In genomic region chr9:111689680-111690483, GRCm38 (mm10) we compare ENCODE assay signal across 8 mouse cellular contexts. TPM values are rescaled to one million over a fixed set of nuclear protein-coding genes. Genes with fewer than 3 reads are reported as not detected.
DNase-seq lines count a peak whose midpoint lies in the region; ATAC-seq lines count a peak whose summit lies in the region.

Gene Stac, minus strand, starts transcription at chr9:111690348.

- H3K27ac ChIP-seq in hindbrain, embryonic 11.5 days (ENCODE audit: low read depth, low read length) = no peak within 1 kb of the TSS
- H3K27ac ChIP-seq in midbrain, embryonic 10.5 days (replicated peaks) = peak within 1 kb of the TSS; percentile 69

- intact Hi-C loops in gastrocnemius, postnatal 36 days (cut with DNase I) = no loop called here
- intact Hi-C loops in left cerebral cortex, postnatal 25 days (cut with DNase I) = loop anchor here (5.0 kb wide), 1 partner anchor 1527 kb away; no protein-coding TSS in a partner anchor

- H3K36me3 ChIP-seq in hindbrain, embryonic 11.5 days (ENCODE audit: control insufficient read depth, insufficient read depth, low read length) = no peaks in the 10 kb centered on the region
- H3K36me3 ChIP-seq in midbrain, embryonic 10.5 days = no peaks in the 10 kb centered on the region

- DNase-seq in gastrocnemius, postnatal 10 days = peak; percentile 21
- DNase-seq in gastrocnemius, postnatal 36 days = no peak
- peak; percentile 20 for DNase-seq in urinary bladder, postnatal 14 days (ENCODE audit: low spot score)
- DNase-seq in urinary bladder, adult 18-20 months (ENCODE audit: low spot score in 2 of 2) = no peak
- DNase-seq in hindbrain, embryonic 11.5 days (ENCODE audit: low spot score) = peak; percentile 49
- peak; percentile 46 for DNase-seq in midbrain, embryonic 10.5 days (ENCODE audit: low spot score)
- peak; percentile 4 for DNase-seq in yolk sac, embryonic 10.5 days (ENCODE audit: low spot score)
- DNase-seq in left cerebral cortex, postnatal 25 days (ENCODE audit: low spot score in 2 of 2) = no peak

- H3K27me3 ChIP-seq in hindbrain, embryonic 11.5 days (ENCODE audit: control insufficient read depth, insufficient read depth, low read length) = peaks cover 14% of the 10 kb centered on the region
- peaks cover 42% of the 10 kb centered on the region for H3K27me3 ChIP-seq in midbrain, embryonic 10.5 days (ENCODE audit: low read depth, poor library complexity, severe bottlenecking)

- ATAC-seq in hindbrain, embryonic 11.5 days (ENCODE audit: low FRiP score) = peak; percentile 87

- WGBS in hindbrain, embryonic 11.5 days = 4% methylated on average over 48 of the region's 64 CpGs
- 4% methylated on average over 64 of the region's 64 CpGs for WGBS in midbrain, embryonic 10.5 days

- H3K9me3 ChIP-seq in hindbrain, embryonic 11.5 days (ENCODE audit: control insufficient read depth, low read length) = no peaks in the 10 kb centered on the region
- no peaks in the 10 kb centered on the region for H3K9me3 ChIP-seq in midbrain, embryonic 10.5 days (replicated peaks)

- peak within 1 kb of the TSS; percentile 49 for H3K4me3 ChIP-seq in hindbrain, embryonic 11.5 days (ENCODE audit: low read depth, low read length)
- H3K4me3 ChIP-seq in midbrain, embryonic 10.5 days = peak within 1 kb of the TSS; percentile 72

- peak within 1 kb of the TSS; percentile 99 for H3K4me2 ChIP-seq in hindbrain, embryonic 11.5 days (replicated peaks; ENCODE audit: low read depth, low read length)

- H3K9ac ChIP-seq in hindbrain, embryonic 11.5 days (ENCODE audit: low read depth, low read length) = peak within 1 kb of the TSS; percentile 53

- no peaks in the 10 kb centered on the region for H3K4me1 ChIP-seq in hindbrain, embryonic 11.5 days (replicated peaks; ENCODE audit: control insufficient read depth, insufficient read depth, low read length)
- H3K4me1 ChIP-seq in midbrain, embryonic 10.5 days = peaks cover 12% of the 10 kb centered on the region

RNA-seq across cellular contexts. Expression of gene Stac, which starts in this region (rescaled TPM):
- 1 to 10 TPM; 1.4 to 1.6 TPM for total RNA-seq in gastrocnemius, postnatal 10 days (2021)
- under 1 TPM; 0.37 to 0.82 TPM for total RNA-seq in gastrocnemius, postnatal 36 days (2021)
- 0.14 and 0.35 TPM in 2 replicates for polyA plus RNA-seq in hindbrain, embryonic 11.5 days (2014; fragmentation: Nextera tagmentation; extraction: Ambion mirVana)
- polyA plus RNA-seq in midbrain, embryonic 10.5 days (2016; fragmentation: Nextera tagmentation; extraction: Ambion mirVana) = 0.27 and 0.34 TPM in 2 replicates
- total RNA-seq in left cerebral cortex, postnatal 25 days (2021) = 1 to 10 TPM; 1.6 to 2.4 TPM

Comparison
In these comparisons a context has a peak if more than half of its experiments do, and no peak if none do; other contexts are left out.
1. DNase-seq: peak in gastrocnemius, postnatal 10 days (single experiment), urinary bladder, postnatal 14 days (single experiment) and yolk sac, embryonic 10.5 days (single experiment); none in gastrocnemius, postnatal 36 days (0 of 2), urinary bladder, adult 18-20 months (0 of 2) and left cerebral cortex, postnatal 25 days (0 of 2).
2. Peak in DNase-seq, ATAC-seq, H3K4me3 ChIP-seq, H3K9ac ChIP-seq and H3K4me2 ChIP-seq in hindbrain, embryonic 11.5 days; RNA of the gene not detected or under 1 TPM.
3. Peak in DNase-seq, H3K4me3 ChIP-seq and H3K27ac ChIP-seq in midbrain, embryonic 10.5 days; RNA of the gene not detected or under 1 TPM.